Mouse (Mus musculus) layer of hippocampus, adult 11-12 months (tissue): Measurements from ENCODE around the gene Aim2.

Experiments used
- DNase-seq: peaks from one replicate; pipeline ENCODE4 v3.0.0; 2022; ENCODE audit warnings: low spot score

Gene Aim2

GRCm38 (mm10) chr1:173348527-173348926, 2.2 kb upstream of the Aim2 start:
- no peak for DNase-seq

DNA sequence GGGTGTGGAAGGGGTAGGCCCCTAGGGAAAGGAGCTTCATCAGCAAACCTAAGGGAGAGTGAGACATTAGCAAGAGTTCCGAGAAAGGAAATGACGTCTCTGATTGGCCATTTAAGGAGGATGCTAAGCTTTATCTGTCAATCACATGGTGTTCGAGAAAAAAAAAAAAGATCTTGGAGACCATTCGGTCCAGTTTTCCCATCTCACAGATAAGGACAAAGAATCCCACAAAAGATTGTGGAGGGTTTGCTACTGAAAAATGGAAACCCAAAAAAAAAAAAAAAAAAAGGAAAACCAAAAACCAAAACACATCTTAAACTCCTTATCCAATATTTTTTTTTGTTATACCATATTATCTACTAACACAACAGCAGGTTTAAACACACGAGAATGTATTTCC, 1.5 kb upstream of the Aim2 start:
- DNase-seq = no peak

GRCm38 (mm10) chr1:173349946-173350345, 733 bp upstream of the Aim2 start:
- DNase-seq = no peak

DNA sequence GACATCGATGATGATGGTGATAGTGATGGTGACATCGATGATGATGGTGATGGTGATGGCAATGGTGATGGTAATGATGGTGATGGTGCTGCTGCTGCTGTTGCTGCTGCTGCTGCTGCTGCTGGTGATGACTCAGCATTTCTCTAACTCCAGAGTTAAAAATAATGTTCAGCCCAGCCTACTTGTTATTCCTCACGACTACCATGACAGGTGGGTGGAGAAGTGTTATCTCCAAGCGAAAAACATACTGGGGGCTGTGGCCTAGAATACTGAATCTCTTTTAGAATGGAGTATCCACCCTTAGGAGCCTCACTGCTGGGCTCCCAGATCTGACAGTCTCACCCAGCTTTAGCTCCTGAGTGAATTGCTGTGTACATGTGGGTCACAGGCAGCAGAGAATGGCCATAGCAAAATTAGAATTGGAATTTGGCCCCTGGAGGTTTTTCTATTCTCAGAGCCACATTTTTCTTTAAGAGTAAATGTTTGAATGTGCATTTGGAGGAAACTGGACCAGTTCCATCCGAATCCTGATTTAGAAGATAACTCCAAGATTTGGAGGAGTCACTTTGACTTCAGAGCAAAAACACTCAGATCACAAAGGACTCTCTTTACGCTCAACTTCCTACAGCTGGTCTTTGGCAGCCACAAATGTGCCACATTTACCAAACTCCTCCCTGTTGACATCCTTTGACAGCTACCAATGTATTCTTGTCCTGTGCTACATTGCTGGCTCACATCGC, 4.6 kb downstream of the Aim2 start:
- no peak for DNase-seq

DNA sequence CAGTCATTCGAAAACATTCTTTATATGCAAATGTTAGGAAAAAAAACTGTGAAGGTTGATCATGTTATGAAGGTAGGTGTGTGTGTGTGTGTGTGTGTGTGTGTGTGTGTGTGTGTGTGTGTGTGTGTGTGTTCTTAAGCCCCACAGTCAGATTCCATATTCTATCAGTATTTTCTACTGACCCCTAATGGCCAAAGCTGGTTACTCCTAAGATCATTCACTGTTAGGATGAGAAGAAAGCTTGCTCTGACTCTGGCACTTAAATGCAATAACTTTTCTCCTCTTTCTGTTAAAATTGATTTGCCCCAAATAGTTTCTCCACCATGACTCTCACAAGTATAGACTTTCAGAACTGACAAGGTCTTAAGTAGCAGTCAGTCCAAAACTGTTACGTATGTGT, 6.0 kb downstream of the Aim2 start:
- DNase-seq = no peak

GRCm38 (mm10) chr1:173357799-173358198, 7.1 kb downstream of the Aim2 start:
- no peak for DNase-seq

GRCm38 (mm10) chr1:173359590-173360290, 9.1 kb downstream of the Aim2 start:
- no peak for DNase-seq

DNA sequence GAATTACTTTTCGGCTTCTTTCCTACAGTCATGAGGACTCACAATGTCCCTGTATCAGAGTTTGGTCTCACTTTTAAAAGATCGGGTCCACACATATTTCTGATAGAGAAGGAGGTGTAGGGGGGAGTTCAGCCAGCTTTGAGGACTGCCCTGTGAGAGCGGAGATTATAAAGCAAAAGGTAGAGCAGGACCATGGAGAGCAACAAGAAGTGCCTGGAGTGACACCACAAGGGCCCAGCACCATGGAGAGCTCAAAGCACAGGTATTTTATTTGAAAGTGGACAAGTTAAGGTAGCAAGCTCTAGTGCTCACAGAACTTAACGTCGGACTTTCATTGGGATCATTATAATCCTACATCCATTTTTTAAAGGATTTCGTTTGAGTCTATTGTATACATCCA, 11.0 kb downstream of the Aim2 start:
- DNase-seq = no peak

- DNase-seq = no peak
Measured at GRCm38 (mm10) chr1:173363436-173363835, 12.8 kb downstream of the Aim2 start.

DNA sequence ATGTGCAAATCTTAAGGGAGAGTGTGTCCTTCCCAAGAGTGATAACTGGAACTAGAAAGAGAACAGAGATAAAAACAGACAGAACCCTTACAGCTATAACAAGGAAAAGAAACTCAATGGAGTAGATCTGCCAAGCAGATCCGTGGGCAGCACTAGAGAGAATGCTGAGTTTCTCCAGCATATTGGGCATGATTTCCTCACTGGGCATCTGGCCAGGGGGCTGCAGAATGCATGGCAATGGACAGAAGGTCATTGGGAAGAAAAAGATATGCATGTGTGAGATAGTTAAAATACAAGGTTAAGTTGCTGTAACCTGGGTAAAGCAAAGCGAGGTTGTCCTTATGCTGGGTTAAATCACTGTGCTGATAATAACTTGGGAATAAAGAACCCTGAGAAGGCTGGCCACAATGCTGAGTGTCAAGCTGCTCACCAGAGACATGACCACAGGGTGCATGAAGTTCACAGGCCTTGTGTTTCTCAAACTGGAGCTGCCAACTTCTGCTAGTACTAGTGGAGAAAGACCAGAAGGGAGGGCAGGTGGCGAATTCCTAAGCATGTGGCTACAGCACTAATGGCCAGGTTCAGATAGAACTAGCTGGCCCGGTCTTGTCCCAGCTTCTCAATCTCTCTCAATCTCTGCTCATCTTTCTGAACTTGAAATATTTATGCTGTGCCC, 13.6 kb downstream of the Aim2 start:
- DNase-seq = no peak

DNA sequence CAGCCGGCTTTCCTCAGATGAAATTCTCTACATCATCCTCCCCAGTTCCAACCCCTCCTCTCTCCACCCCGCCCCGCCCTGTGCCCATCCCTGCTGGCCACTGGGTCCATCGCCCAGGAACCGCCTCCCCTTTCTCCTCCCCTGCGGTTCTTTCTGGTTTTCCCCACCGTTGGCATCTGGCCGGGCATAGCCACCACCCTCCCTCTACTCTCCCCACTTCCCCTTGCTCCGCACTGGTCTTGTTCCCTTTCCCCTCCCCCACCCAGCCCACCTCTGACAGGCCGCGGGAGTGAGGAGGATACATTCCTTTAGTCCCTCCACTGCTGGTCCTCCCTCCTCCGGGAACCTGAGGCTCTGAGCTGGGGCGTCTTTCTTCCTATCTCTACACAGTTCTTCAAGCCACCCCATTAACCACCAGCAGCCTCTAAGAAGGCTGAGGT, 15.3 kb downstream of the Aim2 start:
- no peak for DNase-seq

DNA sequence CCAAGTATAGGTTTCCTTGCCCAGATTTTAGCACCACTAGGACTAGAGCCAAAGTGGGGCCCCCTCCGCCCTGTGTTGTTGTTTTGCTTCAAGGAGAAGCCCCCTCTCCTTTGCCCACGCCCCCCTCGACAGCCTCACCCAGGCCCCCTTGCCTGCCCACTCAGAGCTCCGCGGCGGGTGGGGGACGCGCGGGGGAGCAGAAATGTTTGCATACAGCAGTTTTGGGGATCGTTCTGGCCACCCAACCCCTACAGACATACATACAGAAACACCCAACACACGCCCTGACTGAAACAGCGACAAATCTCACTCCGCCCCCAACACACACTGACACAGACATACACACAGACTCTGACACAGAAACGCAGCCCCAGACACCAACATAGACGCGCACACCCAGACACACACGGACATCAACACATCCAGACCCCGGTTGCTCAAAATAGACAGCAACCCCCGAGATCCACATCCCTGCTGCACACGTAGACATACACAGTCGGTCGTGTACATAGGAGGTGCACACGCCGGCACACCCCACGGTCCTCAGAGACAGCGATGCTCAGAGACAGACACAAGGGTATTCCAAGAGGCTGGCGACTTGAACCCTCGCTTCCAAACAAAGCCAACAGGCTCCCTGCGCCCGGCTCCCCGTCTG, 16.1 kb downstream of the Aim2 start:
- DNase-seq = peak; percentile 47

- peak; percentile 73 for DNase-seq
Measured at GRCm38 (mm10) chr1:173367356-173368046, 16.8 kb downstream of the Aim2 start, which contains the start of gene Cadm3. TSS of gene Cadm3 (minus strand) at chr1:173367695.

DNA sequence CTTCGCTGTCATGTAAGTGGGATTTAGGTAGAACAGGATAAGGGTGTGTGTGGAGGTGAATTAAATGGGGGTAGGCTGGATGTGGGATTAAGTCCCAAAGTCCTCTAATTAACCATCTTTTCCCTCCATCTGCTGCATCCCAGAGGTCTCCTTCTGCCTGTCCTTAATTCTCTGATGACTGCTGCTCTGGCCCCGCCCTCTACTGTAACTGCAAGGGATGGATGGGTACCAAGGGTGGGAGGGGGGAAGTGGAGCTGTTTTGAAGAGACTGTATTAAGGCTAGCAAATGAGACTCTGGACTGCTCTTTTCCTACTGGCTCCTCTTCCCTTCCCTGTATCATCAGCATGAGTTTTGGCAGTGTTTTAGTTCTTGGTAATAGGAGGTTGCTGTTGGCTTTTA, 18.9 kb downstream of the Aim2 start:
- no peak for DNase-seq

- DNase-seq = no peak
Measured at GRCm38 (mm10) chr1:173370456-173370855, 19.8 kb downstream of the Aim2 start.

DNA sequence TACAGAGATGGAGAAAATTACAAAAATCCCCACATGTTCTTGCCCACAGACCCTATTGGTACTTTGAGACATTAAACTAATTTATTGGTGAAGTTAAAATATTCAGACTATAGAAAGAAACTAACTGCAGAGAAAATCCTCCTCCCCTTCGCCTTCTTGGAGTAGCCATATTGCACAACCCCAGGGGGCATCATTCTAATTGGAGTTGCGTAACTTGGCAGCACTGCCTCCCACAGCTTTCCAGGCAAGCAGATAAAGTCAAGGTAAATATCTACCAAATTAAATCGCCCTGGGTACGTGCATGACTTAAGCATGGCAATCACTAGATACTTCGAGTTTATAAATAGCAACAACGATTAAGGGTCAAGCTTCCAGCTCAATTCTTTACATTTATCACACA, 20.9 kb downstream of the Aim2 start:
- DNase-seq = no peak

DNA sequence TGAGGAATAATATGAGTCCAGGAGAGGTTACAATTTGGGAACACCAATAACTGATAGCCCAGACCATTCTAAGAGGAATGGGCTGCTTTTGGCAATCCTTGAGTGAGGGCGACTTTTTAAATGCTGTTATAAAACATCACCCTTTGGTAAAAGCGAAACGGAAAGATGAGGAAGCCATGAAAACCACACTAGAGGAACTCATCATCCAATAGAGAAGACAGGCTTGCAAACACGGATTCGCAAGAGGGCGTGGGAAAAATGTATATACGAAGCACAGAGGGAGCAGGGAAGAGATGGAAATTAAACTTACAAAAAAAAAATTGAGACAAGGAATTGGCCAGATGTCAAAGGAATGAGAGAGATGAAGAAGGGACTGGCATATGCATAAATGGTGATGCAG, 23.3 kb downstream of the Aim2 start:
- no peak for DNase-seq

GRCm38 (mm10) chr1:173377380-173378112, 26.9 kb downstream of the Aim2 start:
- DNase-seq = peak; percentile 78

- no peak for DNase-seq
Measured at GRCm38 (mm10) chr1:173381436-173381835, 30.8 kb downstream of the Aim2 start.

DNA sequence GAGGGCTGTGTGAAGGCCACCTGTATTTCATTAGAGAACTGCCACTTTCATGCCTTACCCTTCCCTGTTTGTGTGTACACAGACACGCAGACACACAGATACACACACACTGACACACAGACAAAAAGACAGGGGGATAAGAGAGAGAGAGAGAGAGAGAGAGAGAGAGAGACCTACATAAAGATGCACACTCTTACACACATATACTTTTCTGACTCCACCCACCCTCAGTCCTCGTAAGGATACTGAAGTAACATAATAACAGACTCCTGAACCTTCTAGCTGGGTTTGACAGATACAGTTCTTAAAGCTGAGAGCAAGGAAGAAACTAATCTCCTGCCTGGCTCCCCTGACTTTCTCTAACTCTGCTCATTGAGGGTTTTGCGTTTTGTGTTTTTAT, 38.8 kb downstream of the Aim2 start:
- DNase-seq = no peak

GRCm38 (mm10) chr1:173389901-173390401, 39.3 kb downstream of the Aim2 start:
- peak; percentile 91 for DNase-seq
